Mouse (Mus musculus) spleen, adult 2 months (tissue): Measurements from ENCODE around the gene B230118H07Rik.

Experiments
- CTCF ChIP-seq: fragments of 200-500 bp; IDR thresholded peaks from 2 replicates; pipeline ENCODE4 v1.5.1; 2011; ENCODE audit warnings: mild to moderate bottlenecking, inconsistent platforms; ENCODE audit not compliant: insufficient read depth, insufficient read length, insufficient replicate concordance; ENCODE audit errors: extremely low read depth
- POLR2A ChIP-seq: fragments of 200-500 bp; IDR thresholded peaks from 2 replicates; pipeline ENCODE4 v1.6.1; 2011; ENCODE audit warnings: low read depth, low read length, inconsistent platforms

- no peak for TF ChIP-seq POLR2A
- no peak for TF ChIP-seq CTCF
Observed at GRCm38 (mm10) chr2:101618373-101618772, 31.0 kb downstream of the B230118H07Rik start.
